Mouse (Mus musculus) heart, postnatal 14 days (tissue): ENCODE results near the gene Sec14l3. TPM values are rescaled to one million over a fixed set of nuclear protein-coding genes. Genes with fewer than 3 reads are reported as not detected.
A peak's percentile ranks its signal among the peaks of the same experiment; 100 is the strongest.
"Not testable (repeated sequence)": the region's sequence is repeated elsewhere in the genome, so short reads cannot be mapped to it uniquely, and the experiment has no call there.

Source experiments
- DNase-seq, 2 experiments: peaks; one replicate each; pipeline ENCODE4 v3.0.0; 2021 to 2022
- intact Hi-C: fragments of 180-260 bp; cut with DNase I; formaldehyde crosslinking; loops from one replicate; pipeline ENCODE4 v1.15.1; 2025
- long read RNA-seq, 2 experiments: library from polyadenylated mRNA; stranded (forward); transcript quantifications; one replicate each; pipeline ENCODE4 v2.0.0; 2021
- total RNA-seq, 2 experiments: library from RNA; stranded (reverse); gene quantifications; 2 replicates each; pipeline ENCODE4 v1.2.3; 2021

The Sec14l3 gene
- total RNA-seq, result 1 to 10 TPM in 1 of 2 experiments, not detected in 1; 6.0 TPM
- long read RNA-seq, experiment 1, result 0 reads
- long read RNA-seq, experiment 2, result 0 reads

DNA sequence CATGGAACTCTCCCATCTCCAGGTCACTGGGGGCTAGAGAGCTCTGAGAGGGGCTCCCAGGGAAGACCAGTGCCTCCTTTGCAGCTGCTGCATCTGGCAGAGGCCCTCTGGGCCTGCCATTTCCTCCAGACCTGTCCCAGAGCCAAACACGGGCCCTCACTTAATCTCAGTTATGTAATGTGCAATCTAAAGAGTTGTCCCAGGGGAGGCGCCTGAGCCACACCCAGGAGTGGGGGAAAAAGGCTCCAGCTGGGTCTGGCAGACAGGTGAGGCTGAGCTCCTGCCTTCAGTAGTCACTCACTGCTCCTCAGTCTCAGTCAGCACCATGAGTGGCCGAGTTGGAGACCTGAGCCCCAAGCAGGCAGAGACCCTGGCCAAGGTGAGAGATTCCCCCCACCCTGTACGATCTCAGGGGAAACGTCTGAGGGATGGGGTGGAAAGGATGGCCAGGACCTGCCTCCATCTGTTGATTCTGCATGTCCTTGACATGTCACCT lies at the start of gene Sec14l3:
Gene Sec14l3 (plus strand): TSS at position 215 of the 496 bp plus-strand sequence.
- no peak for DNase-seq
- intact Hi-C loops, result no loop called here

DNA sequence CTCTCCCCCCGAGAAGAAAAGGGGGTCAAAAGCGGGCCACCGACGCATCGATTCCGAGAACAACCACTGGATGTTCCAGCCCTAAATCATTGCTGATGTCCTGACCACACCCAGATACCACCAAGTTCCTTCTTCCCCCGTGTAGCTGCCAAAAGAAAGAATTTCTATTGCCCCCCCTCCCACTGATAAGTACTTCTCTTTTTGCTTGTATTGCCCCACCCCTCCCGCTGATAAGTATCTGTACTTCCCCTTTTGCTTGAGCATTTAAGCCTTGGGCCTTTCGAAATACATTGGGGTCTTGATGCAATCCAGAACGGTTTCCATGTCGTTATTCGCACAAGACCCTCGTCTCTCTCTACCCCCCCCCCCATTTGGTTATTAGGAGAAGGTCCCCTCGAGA lies 48.8 kb upstream of the Sec14l3 start:
- intact Hi-C loops, DNase-seq: not testable (repeated sequence)

DNA sequence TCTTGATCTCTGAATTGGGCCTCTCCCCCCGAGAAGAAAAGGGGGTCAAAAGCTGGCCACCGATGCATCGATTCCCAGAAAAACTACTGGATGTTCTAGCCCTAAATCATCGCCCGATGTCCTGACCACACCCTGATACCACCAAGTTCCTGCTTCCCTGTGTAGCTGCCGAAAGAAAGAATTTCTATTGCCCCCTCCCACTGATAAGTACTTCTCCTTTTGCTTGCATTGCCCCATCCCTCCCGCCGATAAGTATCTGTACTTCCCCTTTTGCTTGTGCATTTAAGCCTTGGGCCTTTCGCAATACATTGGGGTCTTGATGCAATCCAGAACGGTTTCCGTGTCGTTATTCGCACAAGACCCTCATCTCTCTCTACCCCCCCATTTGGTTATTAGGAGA lies 42.5 kb upstream of the Sec14l3 start:
- DNase-seq, intact Hi-C loops: not testable (repeated sequence)

DNA sequence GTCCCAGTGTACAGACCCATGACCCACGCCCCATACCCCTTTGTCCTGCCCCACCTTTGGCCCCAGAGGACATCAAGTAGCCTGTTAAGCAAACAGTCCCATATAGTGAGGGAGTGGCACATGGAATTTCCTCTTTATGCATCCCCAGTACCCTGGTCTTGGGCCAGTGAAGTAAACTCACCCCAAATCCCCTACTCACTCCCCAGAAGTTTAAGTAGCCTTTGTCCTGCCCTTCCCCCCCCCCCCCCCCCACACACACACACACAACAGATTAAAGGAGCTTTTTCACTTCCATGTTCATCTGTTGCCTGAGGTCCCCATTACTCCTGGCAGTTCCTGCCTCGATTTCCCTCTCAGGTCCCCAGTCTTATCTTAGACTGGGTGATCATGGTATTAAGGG lies 41.3 kb upstream of the Sec14l3 start:
- intact Hi-C loops, result no loop called here
- DNase-seq, result no peak

DNA sequence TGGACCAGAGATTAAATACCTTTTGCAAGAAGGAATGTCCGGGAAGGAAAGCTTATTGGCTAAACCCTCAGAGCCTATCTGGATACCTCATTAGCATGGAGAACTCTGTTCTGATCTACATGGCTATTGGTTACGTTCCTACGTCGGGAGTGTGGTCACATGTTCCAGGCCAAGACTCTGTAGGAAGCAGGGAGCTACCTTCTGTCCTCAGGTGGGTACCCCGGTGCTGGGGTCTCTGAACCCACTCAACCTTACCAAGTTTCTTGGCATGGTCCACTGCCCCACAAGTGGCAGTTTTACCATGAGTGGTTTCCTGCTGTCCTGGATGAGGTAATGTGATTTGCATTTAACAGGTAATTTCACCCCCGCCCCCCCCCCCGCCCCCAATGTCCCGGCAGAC lies 37.6 kb upstream of the Sec14l3 start:
- no peak for DNase-seq
- intact Hi-C loops, result no loop called here

DNA sequence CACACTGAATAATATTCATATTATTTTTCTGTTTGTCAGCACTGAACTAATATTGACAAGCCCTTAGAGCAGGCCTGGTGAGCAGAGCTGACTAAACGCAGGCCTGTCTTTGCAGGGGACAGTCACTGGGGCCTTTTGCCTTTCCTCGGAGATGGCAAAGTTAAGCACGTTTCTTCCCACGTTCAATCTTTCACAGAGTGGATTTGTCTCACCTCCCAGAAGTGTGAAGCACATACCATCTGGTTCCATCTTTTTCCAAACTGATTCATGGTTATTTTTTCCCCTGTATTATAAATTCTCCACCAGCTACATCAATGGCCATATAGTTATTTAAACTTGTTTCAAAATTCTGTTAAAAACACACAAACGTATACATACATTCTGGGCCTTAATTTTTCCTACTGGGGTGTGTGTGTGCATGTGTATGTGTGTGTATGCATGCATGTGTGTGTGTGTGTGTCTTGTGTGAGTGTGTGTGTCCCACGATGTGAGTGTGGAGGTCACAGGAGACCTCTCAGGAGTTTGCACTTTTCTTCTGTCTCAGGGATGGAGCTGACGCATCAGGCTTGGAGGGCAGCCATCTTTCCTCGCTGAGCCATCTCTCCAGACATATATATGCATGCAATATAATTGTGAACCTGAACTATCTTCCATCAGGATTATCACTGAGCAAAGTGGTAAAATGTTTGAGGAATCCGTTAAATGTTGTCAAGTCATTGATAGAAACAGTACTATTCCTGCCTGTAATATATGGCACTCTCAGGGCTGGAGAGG lies 36.9 kb upstream of the Sec14l3 start:
- intact Hi-C loops, result no loop called here
- no peak for DNase-seq

DNA sequence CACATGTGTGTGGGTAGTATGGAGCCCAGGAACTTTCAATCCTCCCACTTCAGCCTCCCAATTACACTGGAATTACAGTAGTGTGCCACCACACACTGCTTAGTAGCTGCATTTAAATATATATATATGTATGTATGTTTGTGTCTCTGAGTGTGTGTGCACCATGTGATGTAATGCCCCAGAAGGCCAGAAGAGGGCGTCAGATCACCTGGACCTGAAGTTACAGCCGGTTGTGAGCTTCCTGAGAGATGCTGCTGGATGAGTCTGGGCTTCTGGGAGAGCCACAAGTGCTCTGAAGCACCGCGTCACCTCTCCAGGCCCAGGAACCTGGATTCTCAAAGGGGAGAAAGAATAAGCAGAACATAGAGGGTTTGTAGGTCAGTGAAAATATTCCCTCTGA lies 35.3 kb upstream of the Sec14l3 start:
- no peak for DNase-seq
- intact Hi-C loops, result no loop called here

DNA sequence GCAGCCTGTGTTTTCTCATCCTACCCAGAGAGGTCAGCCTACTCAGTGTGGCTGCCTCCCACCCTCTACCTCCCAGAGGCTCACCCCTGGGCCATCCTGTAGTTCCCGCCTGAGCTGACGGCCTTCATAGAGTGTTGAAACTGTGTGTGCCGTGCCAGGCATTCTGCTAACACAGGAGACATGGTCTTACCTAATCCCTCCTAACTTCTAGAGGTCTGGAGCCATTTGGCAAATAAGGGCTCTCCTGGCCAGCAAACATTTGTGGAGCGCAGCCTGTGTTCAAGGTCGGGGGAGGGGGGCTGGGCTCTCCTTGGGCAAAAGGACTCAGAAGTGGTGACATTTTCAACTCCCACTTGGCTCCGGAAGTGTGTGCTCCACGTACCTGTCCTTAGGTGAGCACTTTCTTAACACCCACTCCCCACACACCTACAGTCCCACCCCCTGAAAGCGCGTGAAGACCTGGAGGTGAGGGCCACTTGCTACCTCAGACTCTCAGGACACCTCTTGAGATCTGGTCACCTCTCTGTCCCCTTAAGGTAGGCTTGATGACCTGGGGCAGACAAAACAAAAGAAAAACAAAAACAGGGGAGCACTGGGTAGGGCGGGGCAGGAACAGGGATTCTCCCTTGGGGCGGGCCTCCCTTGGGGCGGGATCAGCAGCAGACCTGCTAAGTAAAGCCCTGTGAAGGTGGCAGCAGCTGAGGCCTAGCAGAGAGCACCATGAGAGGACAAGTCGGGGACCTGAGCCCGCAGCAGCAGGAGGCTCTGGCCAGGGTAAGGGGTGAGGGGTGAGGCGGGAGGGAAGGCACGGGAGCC lies 33.3 kb upstream of the Sec14l3 start, which contains the start of gene Sec14l4:
Gene Sec14l4 (plus strand): TSS at position 337 of the 816 bp plus-strand sequence.
- intact Hi-C loops, result no loop called here
- DNase-seq, result no peak

DNA sequence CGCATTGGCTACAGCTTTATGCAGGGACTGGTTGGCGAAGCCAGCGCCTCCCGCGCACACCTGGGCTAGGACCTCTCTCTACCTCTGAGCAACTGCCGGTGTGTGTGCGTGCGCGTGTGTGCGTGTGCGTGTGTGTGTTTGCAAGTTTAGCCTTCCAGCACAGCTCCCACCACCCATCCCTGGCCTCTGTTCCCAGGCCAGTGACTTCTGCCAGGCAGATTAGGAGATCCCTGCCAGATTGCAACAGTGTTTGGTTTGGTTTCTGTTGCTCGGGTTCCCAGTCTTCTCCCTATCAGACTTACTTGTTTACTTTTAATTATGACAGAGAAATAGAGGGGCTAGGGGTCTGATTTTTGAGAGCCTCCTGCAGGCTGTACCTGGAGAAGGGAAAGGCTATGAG lies 32.7 kb upstream of the Sec14l3 start:
- intact Hi-C loops, result no loop called here
- no peak for DNase-seq

DNA sequence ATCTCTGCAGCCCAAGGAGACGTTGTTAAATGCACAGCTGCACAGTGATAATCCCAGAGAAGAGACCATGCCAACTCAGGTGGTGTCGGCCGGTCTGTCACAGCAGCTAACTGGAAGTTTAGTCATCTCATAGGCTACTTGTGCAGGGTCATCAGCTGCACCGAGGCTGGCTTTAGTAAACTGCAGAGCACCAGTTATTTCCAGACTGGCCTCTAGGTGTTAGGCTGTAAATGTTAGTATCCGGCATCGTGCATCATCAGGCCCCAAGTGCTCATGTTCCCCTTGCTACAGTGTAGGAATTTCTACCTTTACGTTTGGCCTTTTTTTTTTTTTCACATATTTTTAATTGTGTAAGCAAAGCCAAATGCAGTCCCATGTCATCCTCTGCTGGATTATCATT lies 31.2 kb upstream of the Sec14l3 start:
- intact Hi-C loops, result no loop called here
- DNase-seq, result no peak

DNA sequence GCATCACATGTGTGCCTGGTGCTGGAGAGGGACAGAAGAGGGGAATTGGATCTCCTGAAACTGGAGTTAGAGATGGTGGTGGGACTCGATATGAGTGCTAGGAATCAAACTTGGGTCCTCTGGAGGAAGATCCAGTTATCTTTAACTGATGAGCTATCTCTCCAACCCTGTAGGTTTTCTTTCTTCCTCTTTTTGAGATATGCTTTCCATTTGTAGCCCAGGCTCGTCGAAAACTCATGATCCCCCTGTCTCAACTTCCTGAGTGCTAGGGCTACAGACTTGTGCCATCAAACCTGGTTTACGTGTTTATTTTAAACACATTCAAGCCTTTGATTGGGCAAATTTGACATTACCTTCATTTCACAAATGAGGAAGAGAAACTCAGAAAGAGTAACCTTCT lies 30.5 kb upstream of the Sec14l3 start:
- intact Hi-C loops, result no loop called here
- DNase-seq, result no peak

DNA sequence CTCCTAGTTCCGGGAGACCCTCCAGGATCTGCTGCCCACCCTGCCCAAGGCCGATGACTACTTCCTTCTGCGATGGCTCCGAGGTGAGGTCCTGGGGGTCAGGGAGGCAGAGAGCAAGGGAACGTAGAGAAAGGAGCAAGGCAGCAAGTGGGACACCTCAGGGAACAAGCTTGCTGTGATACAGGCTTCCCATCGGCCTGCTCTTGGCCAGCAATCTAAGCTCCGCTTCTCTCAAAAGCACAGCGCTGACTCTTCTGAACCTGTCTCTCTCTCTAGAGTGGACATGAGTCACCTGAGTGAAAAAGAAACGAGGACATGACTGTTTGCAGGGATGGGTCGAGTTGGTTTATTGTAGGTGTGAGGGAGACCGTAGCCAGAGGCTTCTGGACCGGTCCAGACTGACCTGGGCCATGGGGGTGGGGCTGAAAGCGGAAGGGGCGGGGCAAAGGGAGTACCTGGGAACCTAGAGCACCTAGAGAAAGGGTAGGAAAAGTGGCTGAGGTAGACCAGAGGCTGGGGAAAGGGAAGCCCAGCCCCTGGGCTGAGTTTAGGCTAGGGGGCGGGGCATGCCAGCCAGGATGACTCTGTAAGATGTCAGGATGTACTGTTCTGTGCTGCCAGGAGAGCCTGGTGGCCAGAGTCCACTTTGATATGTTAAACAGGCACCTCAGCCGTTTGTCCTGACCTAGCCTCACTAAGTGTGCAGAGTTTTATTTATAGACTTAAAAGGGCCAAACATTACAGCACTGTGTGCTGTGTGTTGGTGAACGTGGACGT lies 29.3 kb upstream of the Sec14l3 start:
- DNase-seq, result peak; percentile 12 to 15
- intact Hi-C loops, result no loop called here

DNA sequence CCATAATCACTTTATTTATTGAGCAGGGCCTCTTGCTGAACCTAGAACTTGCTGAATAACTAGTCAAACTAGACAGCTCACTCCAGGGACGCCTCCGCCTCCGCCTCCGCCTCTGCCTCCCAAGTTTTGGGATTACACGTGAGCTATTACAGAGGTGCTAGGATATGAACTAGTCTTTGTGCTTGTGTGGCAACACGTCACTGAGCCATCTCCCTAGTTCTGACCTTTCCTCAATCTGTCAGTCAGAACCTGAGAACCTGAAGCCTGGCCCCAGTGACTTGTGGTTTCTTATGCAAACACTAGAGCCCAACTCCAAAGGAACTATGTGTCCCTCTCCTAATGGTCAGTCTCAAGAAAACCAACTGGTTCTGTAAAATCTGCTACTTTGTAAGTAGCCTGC lies 28.7 kb upstream of the Sec14l3 start:
- intact Hi-C loops, result no loop called here
- DNase-seq, result no peak

DNA sequence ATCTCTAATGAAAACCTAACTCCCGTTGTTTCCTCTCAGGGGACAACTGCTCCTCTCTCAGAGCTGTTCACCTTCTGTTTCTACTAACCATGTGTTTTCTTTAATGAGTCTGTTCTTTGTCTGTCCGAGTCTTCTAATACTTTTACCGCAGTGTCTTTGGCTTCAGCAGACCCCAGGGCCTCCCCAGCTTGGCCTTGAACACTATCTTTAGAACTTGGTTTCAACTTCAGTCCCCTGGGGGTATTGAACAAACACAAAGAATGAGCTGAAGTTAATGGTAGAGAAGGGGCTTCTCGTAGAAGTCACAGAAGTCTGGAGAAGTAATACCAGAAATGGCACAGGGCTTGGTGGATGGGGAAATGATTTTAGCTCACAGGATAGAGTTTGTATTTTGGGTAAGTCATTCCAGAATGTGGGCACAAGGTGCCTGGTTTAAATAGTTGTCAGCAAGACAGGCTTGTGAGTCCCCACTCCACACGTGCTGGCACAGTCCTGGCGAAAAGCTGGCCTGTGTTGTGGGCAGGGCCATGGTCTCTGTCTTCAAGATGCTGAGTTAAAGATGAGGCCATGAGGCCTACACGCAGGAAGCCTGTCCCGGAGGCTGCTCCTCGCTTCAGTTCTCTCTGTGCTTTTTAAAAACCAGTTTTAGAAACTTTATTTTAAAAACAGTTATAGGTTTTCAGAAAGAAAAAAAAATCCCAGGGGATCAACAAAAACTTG lies 28.1 kb upstream of the Sec14l3 start:
- DNase-seq, result no peak
- intact Hi-C loops, result no loop called here

DNA sequence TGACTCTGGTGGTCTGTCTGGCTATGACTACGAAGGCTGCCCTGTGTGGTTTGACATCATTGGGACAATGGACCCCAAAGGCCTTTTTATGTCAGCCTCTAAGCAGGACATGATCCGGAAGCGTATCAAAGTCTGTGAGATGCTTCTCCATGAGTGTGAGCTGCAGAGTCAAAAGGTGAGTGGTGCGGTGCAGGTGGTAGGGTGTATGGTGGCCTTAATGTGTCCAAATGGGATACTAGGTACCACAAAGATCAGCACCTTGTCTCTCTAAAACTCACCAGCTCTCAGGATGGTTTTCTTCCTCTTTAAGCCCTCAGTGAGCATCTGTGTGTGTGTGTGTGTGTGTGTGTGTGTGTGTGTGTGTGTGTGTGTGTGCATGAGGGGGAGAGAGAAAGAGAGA lies 24.7 kb upstream of the Sec14l3 start:
- no peak for DNase-seq
- intact Hi-C loops, result no loop called here

DNA sequence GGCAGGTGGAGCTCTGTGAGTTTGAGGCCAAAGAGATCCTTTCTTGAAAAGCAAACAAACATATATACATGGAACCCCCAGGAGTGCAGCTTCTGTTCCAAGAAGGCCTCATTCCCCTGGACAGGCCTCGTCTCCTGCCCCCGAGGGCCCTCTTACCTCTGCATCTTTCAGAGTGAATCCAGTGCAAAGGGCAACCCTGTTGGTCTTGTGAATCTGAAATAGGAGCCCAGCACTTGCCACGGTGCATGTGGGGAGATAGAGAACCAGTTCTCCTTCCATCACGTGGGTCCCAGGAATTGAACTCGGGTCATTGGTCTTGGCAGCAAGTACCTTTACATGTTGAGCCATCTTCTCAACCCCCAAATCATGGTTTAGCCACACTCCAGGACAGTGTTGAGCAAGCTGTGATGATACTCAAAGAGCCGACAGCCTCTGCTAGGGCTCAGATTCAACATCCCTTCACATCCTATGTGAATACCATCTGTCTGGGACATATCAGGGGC lies 23.5 kb upstream of the Sec14l3 start:
- no peak for DNase-seq
- intact Hi-C loops, result no loop called here

DNA sequence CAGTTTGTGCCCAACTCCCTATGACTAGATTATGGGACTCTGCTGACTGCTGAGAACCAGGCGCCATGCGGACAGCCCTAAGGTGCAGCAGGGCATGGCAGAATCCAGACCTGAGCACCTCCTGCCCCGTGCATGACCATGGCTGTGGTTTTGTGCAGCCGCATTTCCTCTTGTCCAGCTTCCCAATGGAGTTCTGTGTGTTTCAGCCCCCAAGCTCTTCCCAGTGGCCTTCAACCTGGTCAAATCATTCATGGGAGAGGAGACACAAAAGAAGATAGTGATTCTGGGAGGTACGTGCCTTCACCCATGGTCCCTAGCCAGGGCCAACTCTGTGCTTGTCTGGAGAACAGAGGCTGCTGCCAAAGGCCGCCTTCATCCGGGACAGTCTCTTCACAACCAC lies 21.6 kb upstream of the Sec14l3 start:
- intact Hi-C loops, result no loop called here

DNA sequence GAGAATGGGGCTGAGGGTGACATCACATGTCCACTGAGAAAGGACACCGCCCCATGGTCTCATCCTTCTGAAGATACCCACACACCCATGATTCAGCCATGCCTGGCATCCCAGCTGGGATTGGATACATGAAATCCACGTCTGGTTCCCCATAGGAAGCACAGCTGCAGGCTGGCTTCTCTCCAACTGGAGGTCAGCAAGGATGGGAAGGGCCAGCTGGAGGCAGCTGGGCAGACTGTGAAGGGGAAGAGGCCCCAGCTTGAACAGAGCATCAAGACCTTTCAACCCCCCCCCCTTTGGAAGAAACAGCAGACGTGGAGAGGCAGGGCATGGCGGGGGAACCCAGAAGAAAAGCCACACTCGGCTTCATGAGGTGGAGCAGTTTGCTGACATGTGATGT lies 18.1 kb upstream of the Sec14l3 start:
- intact Hi-C loops, result no loop called here
- peak; percentile 21 to 28 for DNase-seq

More for the DNA sequence above, 21.6 kb upstream of the Sec14l3 start:
- DNase-seq, result no peak

DNA sequence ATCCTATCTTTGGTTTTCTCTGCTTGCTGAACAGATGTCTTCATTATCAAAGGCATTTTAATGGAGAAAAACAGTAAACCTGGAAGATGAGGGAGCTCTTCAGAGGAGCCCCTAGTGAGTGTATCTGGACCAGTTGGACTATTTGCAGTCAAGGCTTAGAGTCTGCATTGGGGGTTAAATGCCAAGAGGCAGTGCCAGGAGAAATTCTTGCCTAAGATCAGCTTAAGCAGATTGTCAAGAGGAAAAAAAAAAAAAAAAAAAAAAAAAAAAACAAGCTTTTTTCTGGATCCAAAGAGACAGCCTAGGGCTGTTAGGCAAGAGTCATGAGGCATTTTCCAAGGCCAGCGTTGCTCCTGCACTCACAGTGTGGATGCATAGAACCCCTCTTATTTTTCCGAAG lies 16.9 kb upstream of the Sec14l3 start:
- DNase-seq, result no peak
- intact Hi-C loops, result no loop called here

DNA sequence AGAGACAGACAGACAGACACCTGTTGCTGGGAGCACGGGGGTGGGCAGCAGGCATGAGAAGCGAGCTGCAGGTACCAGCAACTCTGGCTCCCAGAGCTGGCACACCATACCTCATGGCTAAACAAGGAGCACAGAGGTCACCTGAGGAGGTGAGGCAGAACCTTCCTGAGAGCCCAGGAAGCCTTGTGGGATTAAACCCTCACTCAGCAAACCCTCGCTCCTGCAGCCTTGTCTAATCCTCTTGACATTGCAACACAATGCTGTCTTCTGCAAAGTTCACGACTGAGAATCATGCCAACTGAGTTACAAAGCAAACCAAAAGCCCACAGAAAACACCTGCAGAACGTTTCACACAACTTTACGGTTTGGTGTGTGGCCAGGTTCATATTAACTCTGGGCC lies 16.2 kb upstream of the Sec14l3 start:
- intact Hi-C loops, result no loop called here

More for the DNA sequence above, 16.2 kb upstream of the Sec14l3 start:
- no peak for DNase-seq
